Mouse (Mus musculus): ENCODE data around the gene Togaram1. TPM values are rescaled to one million over a fixed set of nuclear protein-coding genes. Genes with fewer than 3 reads are reported as not detected.

Togaram1 gene
- total and polyA plus RNA-seq, 3 experiments: 14.8 to 22.7 (median 15.9) TPM

GRCm38 (mm10) chr12:64968067-64968466, 2.5 kb downstream of the Togaram1 start:
- no peak overlapping the region for H3K27ac ChIP-seq (ENCODE audit: control insufficient read depth, low read depth, low read length)
- H3K27me3 ChIP-seq (ENCODE audit: control insufficient read depth in 1 of 2, insufficient read depth in 2 of 2, low read length in 2 of 2): no peaks in the 10 kb centered on the region
- H3K79me2 ChIP-seq (ENCODE audit: control insufficient read depth, insufficient read depth, low read length, poor library complexity): peaks cover 72% of the 10 kb centered on the region
- H3K4me3 ChIP-seq (ENCODE audit: control insufficient read depth in 1 of 2, insufficient read depth in 1 of 2, low read depth in 2 of 2, low read length in 2 of 2): peak overlapping the region; percentile 75 to 98
- DNase-seq (ENCODE audit: low read depth, low spot score): peak; percentile 49
- TF ChIP-seq TAL1 (IDR thresholded peaks at IDR 0.05; ENCODE audit: low read length) (peak; percentile 38), USF2 (IDR thresholded peaks at IDR 0.05; ENCODE audit: borderline replicate concordance in 1 of 2, insufficient read depth in 1 of 2, low read depth in 1 of 2, low read length in 2 of 2) (no peak)
- peak overlapping the region; percentile 97 for H3K9ac ChIP-seq (ENCODE audit: control insufficient read depth, low read depth, low read length, poor library complexity, severe bottlenecking)
- H3K4me1 ChIP-seq (ENCODE audit: control insufficient read depth in 1 of 2, insufficient read depth in 2 of 2, low read length in 2 of 2): peaks cover 9 to 10% of the 10 kb centered on the region in 2 experiments; a peak in 3 of 4 replicates
- peaks cover 0 to 33% of the 10 kb centered on the region in 2 experiments; a peak in 3 of 4 replicates for H3K36me3 ChIP-seq (ENCODE audit: control insufficient read depth in 1 of 2, insufficient read depth in 2 of 2, low read length in 2 of 2)
- no peaks in the 10 kb centered on the region for H3K9me3 ChIP-seq (replicated peaks; ENCODE audit: insufficient read depth, low read length)

DNA sequence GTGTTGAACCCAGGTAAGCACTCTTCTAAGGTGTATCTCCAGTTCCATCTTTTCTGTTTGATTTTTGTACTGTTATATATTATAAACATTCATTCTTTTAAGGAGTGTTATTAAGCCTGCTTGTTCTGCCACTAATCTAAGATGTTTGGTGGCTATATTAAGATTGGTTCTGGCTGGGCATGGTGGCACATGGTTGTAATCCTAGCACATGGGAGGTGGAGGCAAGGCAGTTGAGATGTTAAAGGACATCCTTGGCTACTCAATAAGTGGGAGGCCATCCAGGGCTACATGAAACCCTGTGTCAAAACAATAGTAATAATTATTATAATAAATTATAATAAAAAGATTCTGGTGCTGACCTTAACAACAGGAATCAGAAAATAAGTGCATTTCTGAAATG, 5.8 kb downstream of the Togaram1 start:
- H3K27me3 ChIP-seq (ENCODE audit: control insufficient read depth in 1 of 2, insufficient read depth in 2 of 2, low read length in 2 of 2): no peaks in the 10 kb centered on the region
- no peak for DNase-seq (ENCODE audit: low read depth, low spot score)
- H3K9me3 ChIP-seq (replicated peaks; ENCODE audit: insufficient read depth, low read length): no peaks in the 10 kb centered on the region
- H3K36me3 ChIP-seq (ENCODE audit: control insufficient read depth in 1 of 2, insufficient read depth in 2 of 2, low read length in 2 of 2): peaks cover 3 to 51% of the 10 kb centered on the region in 2 experiments
- peak overlapping the region in 1 of 2 experiments; percentile 53; a peak in 2 of 4 replicates for H3K4me3 ChIP-seq (ENCODE audit: control insufficient read depth in 1 of 2, insufficient read depth in 1 of 2, low read depth in 2 of 2, low read length in 2 of 2)
- no peak for TF ChIP-seq EP300 (IDR thresholded peaks at IDR 0.05; ENCODE audit: low read depth in 1 of 2, low read length in 2 of 2)
- peak; percentile 59; the same call in 1 of the 2 replicates for TF ChIP-seq MXI1 (IDR thresholded peaks at IDR 0.05; ENCODE audit: low read depth, low read length)
- no peak for TF ChIP-seq ELF1 (IDR thresholded peaks at IDR 0.05; ENCODE audit: low read depth, low read length)
- no peak overlapping the region for H3K27ac ChIP-seq (ENCODE audit: control insufficient read depth, low read depth, low read length)
- peaks cover 17 to 24% of the 10 kb centered on the region in 2 experiments; a peak in 3 of 4 replicates for H3K4me1 ChIP-seq (ENCODE audit: control insufficient read depth in 1 of 2, insufficient read depth in 2 of 2, low read length in 2 of 2)
- 0 out of 2 replicates have a peak overlapping the region, but pooled peaks have one; percentile 31 for H3K9ac ChIP-seq (ENCODE audit: control insufficient read depth, low read depth, low read length, poor library complexity, severe bottlenecking)
- H3K79me2 ChIP-seq (ENCODE audit: control insufficient read depth, insufficient read depth, low read length, poor library complexity): peaks cover 70% of the 10 kb centered on the region

- no peak overlapping the region for H3K27ac ChIP-seq (ENCODE audit: control insufficient read depth, low read depth, low read length)
- peaks cover 17 to 26% of the 10 kb centered on the region in 2 experiments; a peak in 3 of 4 replicates for H3K4me1 ChIP-seq (ENCODE audit: control insufficient read depth in 1 of 2, insufficient read depth in 2 of 2, low read length in 2 of 2)
- no peak for TF ChIP-seq NRF1 (IDR thresholded peaks at IDR 0.05; ENCODE audit: insufficient read depth, low read depth, low read length, poor library complexity, severe bottlenecking)
- 0 out of 2 replicates have a peak, but pooled peaks have one; percentile 35 for TF ChIP-seq MXI1 (IDR thresholded peaks at IDR 0.05; ENCODE audit: low read depth, low read length)
- TF ChIP-seq SIN3A (IDR thresholded peaks at IDR 0.05; ENCODE audit: low read length): peak; percentile 46
- peaks cover 6 to 57% of the 10 kb centered on the region in 2 experiments for H3K36me3 ChIP-seq (ENCODE audit: control insufficient read depth in 1 of 2, insufficient read depth in 2 of 2, low read length in 2 of 2)
- peaks cover 64% of the 10 kb centered on the region for H3K79me2 ChIP-seq (ENCODE audit: control insufficient read depth, insufficient read depth, low read length, poor library complexity)
- H3K9ac ChIP-seq (ENCODE audit: control insufficient read depth, low read depth, low read length, poor library complexity, severe bottlenecking): peak overlapping the region; percentile 39
- H3K9me3 ChIP-seq (replicated peaks; ENCODE audit: insufficient read depth, low read length): no peaks in the 10 kb centered on the region
- peak; percentile 50 for DNase-seq (ENCODE audit: low read depth, low spot score)
- peak overlapping the region; percentile 1 to 53; a peak in 3 of 4 replicates for H3K4me3 ChIP-seq (ENCODE audit: control insufficient read depth in 1 of 2, insufficient read depth in 1 of 2, low read depth in 2 of 2, low read length in 2 of 2)
- H3K27me3 ChIP-seq (ENCODE audit: control insufficient read depth in 1 of 2, insufficient read depth in 2 of 2, low read length in 2 of 2): no peaks in the 10 kb centered on the region
These were observed 6.5 kb downstream of the Togaram1 start for GRCm38 (mm10) chr12:64972063-64972462.

Data from MEL (cell line).